Mouse (Mus musculus) limb, embryonic 13.5 days (tissue): ENCODE measurements around the gene Enox1. TPM values are rescaled to one million over a fixed set of nuclear protein-coding genes. Genes with fewer than 3 reads are reported as not detected.

Experiments used
- ATAC-seq: fragments of 200-750 bp; cut with Nextera tagmentation; 2 replicates; pipeline ENCODE4 v1.8.0; 2017; ENCODE audit warnings: low read depth, moderate number of reproducible peaks, moderate TSS enrichment; ENCODE audit not compliant: low FRiP score
- H3K27ac ChIP-seq: fragments of 300-500 bp; sonication (generic); 2 replicates; pipeline ENCODE4 v1.5.1; 2015; ENCODE audit warnings: inconsistent platforms, mild to moderate bottlenecking, moderate library complexity
- H3K27me3 ChIP-seq: fragments of 300-500 bp; sonication (generic); 2 replicates; pipeline ENCODE4 v1.6.1; 2015; ENCODE audit warnings: mild to moderate bottlenecking, inconsistent platforms
- H3K36me3 ChIP-seq: fragments of 300-500 bp; sonication (generic); 2 replicates; pipeline ENCODE4 v1.6.1; 2015; ENCODE audit warnings: inconsistent platforms, mild to moderate bottlenecking, moderate library complexity
- H3K4me1 ChIP-seq: fragments of 300-500 bp; sonication (generic); 2 replicates; pipeline ENCODE4 v1.6.1; 2015; ENCODE audit warnings: inconsistent platforms
- H3K4me2 ChIP-seq: fragments of 300-500 bp; sonication (generic); replicated peaks from 2 replicates; pipeline ENCODE4 v1.6.1; 2015; ENCODE audit warnings: inconsistent platforms, mild to moderate bottlenecking, moderate library complexity
- H3K4me3 ChIP-seq: fragments of 300-500 bp; sonication (generic); 2 replicates; pipeline ENCODE4 v1.5.1; 2015; ENCODE audit warnings: moderate library complexity, mild to moderate bottlenecking, inconsistent platforms
- H3K9ac ChIP-seq: fragments of 300-500 bp; sonication (generic); 2 replicates; pipeline ENCODE4 v1.6.1; 2015; ENCODE audit warnings: mild to moderate bottlenecking, inconsistent platforms
- H3K9me3 ChIP-seq: fragments of 300-500 bp; sonication (generic); 2 replicates; pipeline ENCODE4 v1.6.1; 2016; ENCODE audit warnings: inconsistent platforms
- WGBS: fragments of 180-500 bp; shearing (Covaris S2); methylation state at CpG from one replicate; pipeline ENCODE4 v1.1.7; 2015; 5-methylcytosine and 5-hydroxymethylcytosine counted together
- polyA plus RNA-seq: library from polyadenylated mRNA; unstranded; fragments of >200 nt; fragmentation: Nextera tagmentation; extraction: Ambion mirVana; gene quantifications from 2 replicates; pipeline ENCODE4 v1.2.1, GENCODE M21; 2015

The Enox1 gene
- polyA plus RNA-seq, 1 experiment from 2014 or later: 18.9 TPM

DNA sequence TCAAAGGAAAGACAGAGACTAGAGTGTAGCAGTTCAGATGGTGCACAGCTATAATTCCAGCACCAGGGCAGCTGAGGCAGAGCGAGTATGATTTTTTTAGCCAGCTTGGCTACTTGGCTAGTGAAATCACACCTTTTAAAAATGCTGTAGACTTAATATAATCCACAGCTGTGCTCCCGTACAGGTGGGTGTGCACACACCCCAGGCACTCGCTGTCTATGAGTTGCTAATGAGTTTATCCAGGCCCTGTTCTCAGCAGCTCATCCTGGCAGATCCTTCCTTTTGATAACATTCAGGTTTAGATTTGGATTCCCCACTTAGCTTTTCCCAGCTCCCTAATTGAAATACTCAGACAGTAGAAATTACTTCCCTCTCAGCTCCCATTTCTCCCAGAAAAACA, 353.4 kb downstream of the Enox1 start:
- Histone ChIP-seq H3K9me3 (peaks cover 5% of the 10 kb centered on the region; the same call in 1 of the 2 replicates), H3K27me3 (no peaks in the 10 kb centered on the region), H3K27ac (no peak overlapping the region), H3K9ac (no peak overlapping the region), H3K4me3 (no peak overlapping the region), H3K4me2 (no peak overlapping the region), H3K36me3 (no peaks in the 10 kb centered on the region), H3K4me1 (no peaks in the 10 kb centered on the region)
- WGBS: 39% methylated on average over 3 of the region's 3 CpGs
- ATAC-seq: no peak

DNA sequence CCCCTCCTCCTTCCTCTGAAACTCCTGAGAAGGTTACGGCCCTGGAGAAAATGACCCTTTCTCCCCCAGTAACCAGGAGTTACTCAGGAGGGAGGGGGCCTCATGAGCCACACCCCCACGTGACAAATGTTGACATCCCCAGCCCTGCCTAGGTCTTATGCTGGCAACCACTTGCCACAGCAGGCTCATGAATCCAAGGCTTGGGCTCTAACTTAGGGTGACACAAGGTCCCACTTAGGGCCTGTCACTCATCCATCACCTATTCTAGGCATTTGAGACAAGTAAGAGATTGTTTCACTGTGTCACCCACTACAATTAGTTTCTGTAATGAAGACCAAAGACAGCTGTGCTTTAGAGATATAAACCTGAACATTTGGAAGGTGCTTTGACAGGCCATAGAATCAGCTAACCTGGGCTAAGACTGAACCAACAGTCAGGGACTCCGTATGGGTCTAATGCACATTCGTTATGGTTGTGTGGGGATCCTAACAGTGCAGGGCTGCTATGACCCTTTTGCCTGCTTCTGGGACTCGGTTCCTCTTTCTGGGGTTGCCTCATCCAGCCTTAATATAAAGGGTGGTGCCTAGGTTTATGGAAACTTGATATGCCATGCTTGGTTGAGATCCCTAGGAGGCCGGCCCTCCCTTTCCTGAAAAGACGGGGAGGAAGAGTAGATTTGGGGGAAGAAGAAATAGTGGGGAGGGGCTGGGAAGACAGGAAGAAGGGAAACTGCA, 354.7 kb downstream of the Enox1 start:
- Histone ChIP-seq H3K4me2 (no peak overlapping the region), H3K4me1 (no peaks in the 10 kb centered on the region), H3K27ac (no peak overlapping the region), H3K4me3 (no peak overlapping the region), H3K9ac (no peak overlapping the region), H3K27me3 (no peaks in the 10 kb centered on the region), H3K9me3 (peaks cover 5% of the 10 kb centered on the region; the same call in 1 of the 2 replicates), H3K36me3 (no peaks in the 10 kb centered on the region)
- no peak for ATAC-seq
- 72% methylated on average over 7 of the region's 7 CpGs for whole genome bisulfite sequencing

DNA sequence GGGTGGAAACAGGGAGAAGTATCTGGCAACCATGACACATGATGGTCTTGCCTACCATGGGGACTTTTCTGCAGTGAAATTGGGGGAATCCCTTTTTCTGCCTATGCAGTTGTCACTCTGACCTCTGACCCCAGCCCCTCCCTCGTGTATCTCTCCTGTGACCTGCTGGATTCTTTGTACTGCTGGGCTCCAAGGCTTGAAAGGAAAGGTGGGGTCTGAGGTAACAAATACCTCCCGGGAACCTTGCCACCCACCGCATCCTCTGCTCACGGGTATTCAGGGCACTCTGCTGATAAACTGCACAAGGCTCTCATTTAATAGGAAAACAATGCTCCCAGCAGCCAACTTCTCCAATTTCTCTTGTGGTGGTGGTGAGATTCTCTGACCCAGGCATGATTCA, 361.5 kb downstream of the Enox1 start:
- no peak overlapping the region for H3K27ac ChIP-seq
- H3K27me3 ChIP-seq: no peaks in the 10 kb centered on the region
- H3K4me2 ChIP-seq: no peak overlapping the region
- H3K4me1 ChIP-seq: no peaks in the 10 kb centered on the region
- no peak for ATAC-seq
- H3K9ac ChIP-seq: no peak overlapping the region
- peaks cover 4% of the 10 kb centered on the region; the same call in 1 of the 2 replicates for H3K9me3 ChIP-seq
- no peak overlapping the region for H3K4me3 ChIP-seq
- 82% methylated on average over 4 of the region's 4 CpGs for WGBS
- no peaks in the 10 kb centered on the region for H3K36me3 ChIP-seq

DNA sequence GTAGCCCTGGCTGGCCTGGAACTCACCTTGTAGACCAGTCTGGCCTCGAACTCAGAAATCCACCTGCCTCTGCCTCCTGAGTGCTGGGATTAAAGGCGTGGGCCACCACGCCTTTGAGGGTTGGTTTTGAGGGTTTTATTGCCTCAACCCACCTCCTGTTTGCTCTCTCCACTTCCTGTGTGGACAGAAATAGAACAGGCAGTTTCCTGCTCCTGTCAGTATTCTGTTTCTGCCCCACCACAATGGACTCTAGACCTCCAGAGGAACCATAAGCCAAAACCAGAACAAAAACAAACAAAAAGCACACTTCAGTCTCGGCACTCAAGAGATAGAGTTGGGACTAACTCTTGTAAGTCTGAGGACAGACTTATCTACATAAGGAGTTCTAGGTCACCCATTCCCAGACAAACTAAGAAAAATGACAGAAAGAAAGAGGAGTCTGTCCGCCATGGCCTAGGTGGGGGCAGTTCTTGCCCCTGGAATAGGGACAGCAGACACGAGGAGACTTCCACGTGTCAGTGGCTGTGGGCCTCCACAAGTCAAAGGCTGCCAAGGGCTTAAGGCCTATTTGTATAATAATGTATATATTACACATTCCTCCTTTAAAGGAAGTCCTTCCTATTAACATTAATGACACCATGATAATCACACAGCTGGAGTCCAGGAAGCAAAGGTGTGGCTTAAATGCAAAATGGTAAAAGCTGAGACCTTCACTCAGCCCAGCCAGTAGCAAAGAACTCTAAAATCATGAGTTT, 362.6 kb downstream of the Enox1 start:
- Histone ChIP-seq H3K9me3 (no peaks in the 10 kb centered on the region), H3K36me3 (no peaks in the 10 kb centered on the region), H3K27me3 (no peaks in the 10 kb centered on the region), H3K4me2 (no peak overlapping the region), H3K4me1 (no peaks in the 10 kb centered on the region), H3K27ac (no peak overlapping the region), H3K4me3 (no peak overlapping the region), H3K9ac (no peak overlapping the region)
- WGBS: 73% methylated on average over 7 of the region's 7 CpGs
- ATAC-seq: no peak

DNA sequence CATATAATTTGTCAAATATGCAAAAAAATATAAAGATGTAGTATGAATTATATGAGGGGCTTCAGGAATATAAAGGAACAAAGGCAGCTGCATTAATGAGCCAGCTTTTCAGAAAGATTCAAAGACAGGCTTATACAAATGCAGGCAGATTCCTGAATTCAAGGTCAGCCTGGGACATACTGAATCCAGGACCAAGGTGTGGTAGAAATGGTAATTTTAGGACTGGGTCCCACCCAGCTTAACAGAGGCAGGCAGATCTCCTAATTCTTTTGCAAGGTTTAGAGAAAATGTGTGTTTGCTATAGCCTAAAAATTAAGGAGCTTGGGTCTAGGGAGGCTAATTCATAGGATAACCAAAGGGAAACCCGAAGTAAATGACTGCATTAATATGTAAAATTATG, 363.1 kb downstream of the Enox1 start:
- no peak overlapping the region for H3K4me3 ChIP-seq
- H3K4me1 ChIP-seq: no peaks in the 10 kb centered on the region
- H3K4me2 ChIP-seq: no peak overlapping the region
- H3K9me3 ChIP-seq: no peaks in the 10 kb centered on the region
- H3K27me3 ChIP-seq: no peaks in the 10 kb centered on the region
- H3K9ac ChIP-seq: no peak overlapping the region
- WGBS: 93% methylated on average over 1 of the region's 1 CpGs
- ATAC-seq: no peak
- no peaks in the 10 kb centered on the region for H3K36me3 ChIP-seq
- no peak overlapping the region for H3K27ac ChIP-seq

DNA sequence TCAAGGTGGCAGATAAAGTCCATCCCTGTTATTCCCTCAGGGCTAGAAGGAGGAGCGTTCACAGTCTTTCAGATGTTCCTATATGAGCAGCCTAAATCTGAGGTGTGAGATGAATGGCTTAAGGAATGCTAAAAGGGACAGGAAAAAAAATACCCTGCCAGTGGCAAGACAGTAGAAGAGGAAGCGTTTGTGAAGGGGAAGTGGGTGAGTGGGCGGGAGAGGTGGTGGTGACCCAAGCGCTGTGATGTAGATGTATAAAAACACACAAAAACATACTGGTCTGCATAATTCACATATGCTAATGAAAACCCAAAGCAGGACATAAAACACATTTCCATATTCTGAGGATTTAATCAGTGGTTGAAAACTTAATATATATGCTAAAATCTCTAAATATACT, 367.7 kb downstream of the Enox1 start:
- no peak overlapping the region for H3K4me3 ChIP-seq
- H3K36me3 ChIP-seq: no peaks in the 10 kb centered on the region
- no peaks in the 10 kb centered on the region for H3K27me3 ChIP-seq
- H3K4me2 ChIP-seq: no peak overlapping the region
- ATAC-seq: no peak
- no peaks in the 10 kb centered on the region for H3K4me1 ChIP-seq
- WGBS: 84% methylated on average over 4 of the region's 4 CpGs
- no peaks in the 10 kb centered on the region for H3K9me3 ChIP-seq
- H3K27ac ChIP-seq: no peak overlapping the region
- no peak overlapping the region for H3K9ac ChIP-seq

DNA sequence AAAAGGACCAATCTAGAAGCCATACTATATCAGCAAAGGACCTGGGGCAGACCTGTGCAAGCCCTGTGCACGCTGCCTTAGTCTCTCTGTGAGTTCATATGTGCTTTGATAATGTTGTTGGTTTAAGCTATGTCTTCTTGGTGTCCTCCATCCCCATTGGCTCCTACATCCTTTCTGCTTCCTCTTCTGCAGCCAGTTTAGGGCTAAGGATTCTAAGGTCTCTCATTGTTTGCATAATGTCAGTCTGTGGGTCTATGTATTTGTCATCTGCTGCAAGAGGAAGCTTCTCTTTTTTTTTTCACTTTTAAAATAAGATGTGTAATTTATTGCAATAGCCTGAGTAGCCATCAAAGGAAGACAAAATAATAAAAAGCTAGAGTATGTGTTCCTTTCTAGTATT, 369.7 kb downstream of the Enox1 start:
- no peaks in the 10 kb centered on the region for H3K36me3 ChIP-seq
- H3K27me3 ChIP-seq: no peaks in the 10 kb centered on the region
- no peak overlapping the region for H3K4me2 ChIP-seq
- ATAC-seq: no peak
- H3K4me1 ChIP-seq: no peaks in the 10 kb centered on the region
- H3K9ac ChIP-seq: no peak overlapping the region
- H3K9me3 ChIP-seq: no peaks in the 10 kb centered on the region
- 94% methylated on average over 1 of the region's 1 CpGs for WGBS
- H3K27ac ChIP-seq: no peak overlapping the region
- no peak overlapping the region for H3K4me3 ChIP-seq

DNA sequence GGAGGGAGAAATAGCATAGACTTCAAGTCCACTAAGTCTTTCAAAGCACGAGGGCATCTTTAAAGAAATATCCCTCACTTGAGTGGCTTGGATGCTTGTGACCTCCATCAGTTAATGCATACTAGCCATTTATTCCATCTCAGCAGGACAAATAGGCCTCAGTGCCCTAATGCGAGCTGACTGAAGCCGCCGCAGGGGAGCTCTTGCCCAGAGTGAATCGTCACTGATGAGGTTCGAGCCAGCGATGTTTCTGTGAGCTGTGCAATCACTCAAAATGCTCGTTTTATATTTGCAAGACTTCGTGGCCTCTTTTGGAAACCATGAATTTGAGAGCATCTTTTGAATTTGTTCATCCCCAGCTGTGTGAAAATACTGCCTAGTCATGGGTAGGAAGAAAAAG, 372.6 kb downstream of the Enox1 start:
- Histone ChIP-seq H3K36me3 (no peaks in the 10 kb centered on the region), H3K9me3 (no peaks in the 10 kb centered on the region), H3K9ac (no peak overlapping the region), H3K27ac (no peak overlapping the region), H3K27me3 (no peaks in the 10 kb centered on the region), H3K4me1 (no peaks in the 10 kb centered on the region), H3K4me2 (no peak overlapping the region), H3K4me3 (no peak overlapping the region)
- no peak for ATAC-seq
- WGBS: 90% methylated on average over 9 of the region's 9 CpGs

DNA sequence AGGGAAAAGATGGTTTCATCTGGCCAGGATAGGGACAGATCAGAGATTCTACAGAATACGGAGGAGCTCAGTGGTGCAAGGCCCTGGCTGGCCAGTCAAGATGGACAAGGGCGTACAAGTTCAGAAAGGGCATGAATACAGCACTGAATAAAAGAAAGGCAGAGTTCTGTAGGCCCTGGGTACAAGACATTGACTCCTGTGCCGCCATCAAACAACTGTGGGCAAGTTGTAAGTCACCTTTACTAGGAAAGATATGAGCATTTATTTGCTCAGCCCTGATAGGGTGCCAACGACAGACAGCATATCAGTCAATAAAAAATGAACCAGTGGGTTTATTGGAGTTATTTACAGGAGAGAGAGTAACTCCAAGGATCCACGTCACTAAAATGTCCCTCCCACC, 373.1 kb downstream of the Enox1 start:
- H3K36me3 ChIP-seq: no peaks in the 10 kb centered on the region
- H3K9ac ChIP-seq: no peak overlapping the region
- no peak for ATAC-seq
- no peak overlapping the region for H3K4me2 ChIP-seq
- no peak overlapping the region for H3K4me3 ChIP-seq
- no peak overlapping the region for H3K27ac ChIP-seq
- no peaks in the 10 kb centered on the region for H3K27me3 ChIP-seq
- no peaks in the 10 kb centered on the region for H3K4me1 ChIP-seq
- WGBS: 85% methylated on average over 5 of the region's 5 CpGs
- no peaks in the 10 kb centered on the region for H3K9me3 ChIP-seq

DNA sequence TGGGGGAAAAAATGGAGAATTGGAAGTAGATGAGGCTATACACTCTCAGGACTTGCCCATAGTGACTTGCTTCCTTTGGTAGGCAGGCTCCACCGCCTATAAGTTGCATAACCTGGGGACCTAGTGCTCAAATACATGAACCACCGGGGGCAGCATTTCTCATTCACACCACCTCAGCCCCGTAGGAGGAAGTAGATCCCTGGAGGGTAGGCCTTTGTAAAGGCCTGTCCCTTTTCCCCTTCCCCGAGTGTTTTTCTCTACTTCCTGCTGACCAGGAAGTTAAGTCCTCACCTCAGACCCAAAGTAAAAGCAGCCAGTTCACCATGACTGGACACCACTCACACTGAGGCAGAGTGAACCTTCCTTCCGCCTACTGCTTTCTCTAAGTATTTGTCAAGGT, 377.1 kb downstream of the Enox1 start:
- no peak overlapping the region for H3K4me2 ChIP-seq
- H3K9me3 ChIP-seq: no peaks in the 10 kb centered on the region
- no peaks in the 10 kb centered on the region for H3K4me1 ChIP-seq
- no peak overlapping the region for H3K4me3 ChIP-seq
- H3K9ac ChIP-seq: no peak overlapping the region
- ATAC-seq: no peak
- no peaks in the 10 kb centered on the region for H3K36me3 ChIP-seq
- 72% methylated on average over 5 of the region's 5 CpGs for WGBS
- H3K27ac ChIP-seq: no peak overlapping the region
- H3K27me3 ChIP-seq: no peaks in the 10 kb centered on the region

DNA sequence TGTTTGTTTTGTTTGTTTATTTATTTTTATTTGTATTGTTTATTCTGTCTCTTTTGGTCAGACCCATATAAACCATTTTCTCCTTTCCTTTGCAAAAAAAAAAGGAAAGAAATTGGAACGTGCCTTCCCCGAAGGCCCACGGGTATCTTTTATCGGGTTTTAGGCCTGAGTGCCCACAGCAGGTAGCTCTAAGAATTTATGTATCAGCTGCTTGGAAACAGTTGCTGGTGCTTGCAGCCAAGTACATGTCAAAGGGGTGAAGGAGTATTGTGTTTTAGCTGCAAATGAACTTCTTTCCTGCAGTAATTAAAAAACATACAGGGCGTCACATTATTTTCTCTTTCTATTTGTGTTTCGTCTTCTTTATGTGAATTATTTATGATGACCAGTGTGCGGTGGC, 377.6 kb downstream of the Enox1 start:
- no peaks in the 10 kb centered on the region for H3K27me3 ChIP-seq
- no peaks in the 10 kb centered on the region for H3K36me3 ChIP-seq
- H3K4me2 ChIP-seq: no peak overlapping the region
- no peak overlapping the region for H3K9ac ChIP-seq
- no peaks in the 10 kb centered on the region for H3K4me1 ChIP-seq
- ATAC-seq: no peak
- no peak overlapping the region for H3K4me3 ChIP-seq
- H3K27ac ChIP-seq: no peak overlapping the region
- no peaks in the 10 kb centered on the region for H3K9me3 ChIP-seq
- 58% methylated on average over 7 of the region's 7 CpGs for WGBS

DNA sequence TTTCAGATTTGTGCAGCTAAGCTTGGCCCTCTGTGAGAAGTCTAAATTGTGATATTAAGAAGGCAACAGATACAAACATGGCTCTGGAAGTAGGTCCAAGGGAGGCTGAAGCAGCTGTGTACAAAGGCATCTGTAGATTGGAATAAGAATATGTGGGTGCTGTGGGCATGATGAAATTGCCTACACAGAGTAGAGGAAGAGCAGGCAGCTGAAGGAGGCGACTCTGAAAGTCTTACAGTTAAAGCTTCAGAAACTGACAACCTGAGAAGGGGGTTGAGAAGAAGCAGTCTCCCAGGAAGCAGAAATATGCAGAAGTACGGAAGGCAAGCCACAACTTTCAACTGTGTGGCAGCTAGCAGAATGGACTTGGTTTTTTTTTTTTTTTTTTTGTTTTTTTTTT, 380.0 kb downstream of the Enox1 start:
- no peaks in the 10 kb centered on the region for H3K36me3 ChIP-seq
- ATAC-seq: no peak
- H3K4me1 ChIP-seq: no peaks in the 10 kb centered on the region

More for the DNA sequence above, 380.0 kb downstream of the Enox1 start:
- no peak overlapping the region for H3K4me3 ChIP-seq
- H3K4me2 ChIP-seq: no peak overlapping the region
- no peak overlapping the region for H3K27ac ChIP-seq
- WGBS: 85% methylated on average over 2 of the region's 2 CpGs
- H3K9ac ChIP-seq: no peak overlapping the region
- peaks cover 2% of the 10 kb centered on the region; the same call in 1 of the 2 replicates for H3K9me3 ChIP-seq
- no peaks in the 10 kb centered on the region for H3K27me3 ChIP-seq
